Mouse (Mus musculus) stomach, embryonic 15.5 days (tissue): ENCODE measurements around the gene Lrrc4. TPM values are rescaled to one million over a fixed set of nuclear protein-coding genes. Genes with fewer than 3 reads are reported as not detected.

Experiments
- ATAC-seq: fragments of 200-750 bp; cut with Nextera tagmentation; 2 replicates; pipeline ENCODE4 v1.8.0; 2017; ENCODE audit warnings: low read depth, moderate number of reproducible peaks, moderate TSS enrichment; ENCODE audit not compliant: insufficient read depth, low FRiP score
- H3K27ac ChIP-seq: fragments of 300-500 bp; sonication (generic); 2 replicates; pipeline ENCODE4 v1.5.1; 2015; ENCODE audit warnings: mild to moderate bottlenecking, inconsistent platforms
- H3K27me3 ChIP-seq: fragments of 300-500 bp; sonication (generic); replicated peaks from 2 replicates; pipeline ENCODE4 v1.6.1; 2015; ENCODE audit warnings: inconsistent platforms
- H3K36me3 ChIP-seq: fragments of 300-500 bp; sonication (generic); 2 replicates; pipeline ENCODE4 v1.6.1; 2015; ENCODE audit warnings: inconsistent platforms
- H3K4me1 ChIP-seq: fragments of 300-500 bp; sonication (generic); 2 replicates; pipeline ENCODE4 v1.6.1; 2015; ENCODE audit warnings: inconsistent platforms
- H3K4me2 ChIP-seq: fragments of 300-500 bp; sonication (generic); 2 replicates; pipeline ENCODE4 v1.6.1; 2015; ENCODE audit warnings: mild to moderate bottlenecking, inconsistent platforms
- H3K4me3 ChIP-seq: fragments of 300-500 bp; sonication (generic); replicated peaks from 2 replicates; pipeline ENCODE4 v1.5.1; 2015; ENCODE audit warnings: inconsistent platforms
- H3K9ac ChIP-seq: fragments of 300-500 bp; sonication (generic); 2 replicates; pipeline ENCODE4 v1.6.1; 2015; ENCODE audit warnings: inconsistent platforms
- H3K9me3 ChIP-seq: fragments of 300-500 bp; sonication (generic); 2 replicates; pipeline ENCODE4 v1.6.1; 2016; ENCODE audit warnings: inconsistent platforms
- WGBS: fragments of 180-500 bp; shearing (Covaris S2); methylation state at CpG from one replicate; pipeline ENCODE4 v1.1.7; 2015; 5-methylcytosine and 5-hydroxymethylcytosine counted together
- polyA plus RNA-seq: library from polyadenylated mRNA; unstranded; fragments of >200 nt; fragmentation: Nextera tagmentation; extraction: Ambion mirVana; gene quantifications from 2 replicates; pipeline ENCODE4 v1.2.1, GENCODE M21; 2015

Lrrc4 gene
- polyA plus RNA-seq, 1 experiment from 2014 or later: 0.41 TPM

- H3K4me2 ChIP-seq: no peak overlapping the region
- peaks cover 3% of the 10 kb centered on the region for H3K4me1 ChIP-seq
- H3K4me3 ChIP-seq: no peak overlapping the region
- no peaks in the 10 kb centered on the region for H3K9me3 ChIP-seq
- WGBS: 44% methylated on average over 3 of the region's 3 CpGs
- no peak overlapping the region for H3K9ac ChIP-seq
- H3K27ac ChIP-seq: no peak overlapping the region
- no peaks in the 10 kb centered on the region for H3K36me3 ChIP-seq
- no peaks in the 10 kb centered on the region for H3K27me3 ChIP-seq
- ATAC-seq: no peak
Observed at GRCm38 (mm10) chr6:28853164-28853563, 21.6 kb upstream of the Lrrc4 start.

GRCm38 (mm10) chr6:28852342-28852741, 20.8 kb upstream of the Lrrc4 start:
- no peak overlapping the region for H3K4me3 ChIP-seq
- no peaks in the 10 kb centered on the region for H3K27me3 ChIP-seq
- no peak for ATAC-seq
- H3K4me1 ChIP-seq: peaks cover 3% of the 10 kb centered on the region
- WGBS: 81% methylated on average over 7 of the region's 7 CpGs
- no peaks in the 10 kb centered on the region for H3K36me3 ChIP-seq
- no peak overlapping the region for H3K27ac ChIP-seq
- no peak overlapping the region for H3K9ac ChIP-seq
- H3K9me3 ChIP-seq: no peaks in the 10 kb centered on the region
- H3K4me2 ChIP-seq: no peak overlapping the region

GRCm38 (mm10) chr6:28850326-28850900, 18.9 kb upstream of the Lrrc4 start:
- Histone ChIP-seq H3K9ac (no peak overlapping the region), H3K4me1 (no peaks in the 10 kb centered on the region; the same call in 1 of the 2 replicates), H3K9me3 (no peaks in the 10 kb centered on the region), H3K4me3 (no peak overlapping the region), H3K4me2 (no peak overlapping the region), H3K27ac (no peak overlapping the region), H3K27me3 (no peaks in the 10 kb centered on the region), H3K36me3 (no peaks in the 10 kb centered on the region)
- ATAC-seq: no peak
- 71% methylated on average over 9 of the region's 9 CpGs for WGBS

GRCm38 (mm10) chr6:28849317-28849716, 17.8 kb upstream of the Lrrc4 start:
- H3K4me1 ChIP-seq: no peaks in the 10 kb centered on the region
- no peaks in the 10 kb centered on the region for H3K9me3 ChIP-seq
- no peak overlapping the region for H3K9ac ChIP-seq
- H3K27me3 ChIP-seq: no peaks in the 10 kb centered on the region
- H3K4me3 ChIP-seq: no peak overlapping the region
- H3K27ac ChIP-seq: no peak overlapping the region
- no peak for ATAC-seq
- WGBS: 53% methylated on average over 3 of the region's 3 CpGs
- H3K36me3 ChIP-seq: no peaks in the 10 kb centered on the region
- no peak overlapping the region for H3K4me2 ChIP-seq

- WGBS: 75% methylated on average over 9 of the region's 9 CpGs
- Histone ChIP-seq H3K4me2 (no peak overlapping the region), H3K4me1 (no peaks in the 10 kb centered on the region), H3K27ac (no peak overlapping the region), H3K27me3 (no peaks in the 10 kb centered on the region), H3K36me3 (no peaks in the 10 kb centered on the region), H3K4me3 (no peak overlapping the region), H3K9me3 (no peaks in the 10 kb centered on the region), H3K9ac (no peak overlapping the region)
- ATAC-seq: no peak
Observed at GRCm38 (mm10) chr6:28848891-28849290, 17.3 kb upstream of the Lrrc4 start.

GRCm38 (mm10) chr6:28848285-28848794, 16.8 kb upstream of the Lrrc4 start:
- Histone ChIP-seq H3K9me3 (no peaks in the 10 kb centered on the region), H3K4me2 (no peak overlapping the region), H3K4me1 (no peaks in the 10 kb centered on the region), H3K9ac (no peak overlapping the region), H3K36me3 (no peaks in the 10 kb centered on the region), H3K27me3 (no peaks in the 10 kb centered on the region), H3K27ac (no peak overlapping the region), H3K4me3 (no peak overlapping the region)
- 71% methylated on average over 6 of the region's 6 CpGs for WGBS
- ATAC-seq: no peak

GRCm38 (mm10) chr6:28847616-28848015, 16.1 kb upstream of the Lrrc4 start:
- Histone ChIP-seq H3K9ac (no peak overlapping the region), H3K4me1 (no peaks in the 10 kb centered on the region), H3K9me3 (no peaks in the 10 kb centered on the region), H3K36me3 (no peaks in the 10 kb centered on the region), H3K27ac (no peak overlapping the region), H3K4me2 (no peak overlapping the region), H3K27me3 (no peaks in the 10 kb centered on the region), H3K4me3 (no peak overlapping the region)
- WGBS: 61% methylated on average over 6 of the region's 6 CpGs
- no peak for ATAC-seq

- H3K27ac ChIP-seq: no peak overlapping the region
- H3K4me1 ChIP-seq: no peaks in the 10 kb centered on the region
- H3K36me3 ChIP-seq: no peaks in the 10 kb centered on the region
- 57% methylated on average over 4 of the region's 4 CpGs for WGBS
- H3K4me2 ChIP-seq: no peak overlapping the region
- no peak for ATAC-seq
- no peaks in the 10 kb centered on the region for H3K27me3 ChIP-seq
- H3K9ac ChIP-seq: no peak overlapping the region
- H3K9me3 ChIP-seq: no peaks in the 10 kb centered on the region
- H3K4me3 ChIP-seq: no peak overlapping the region
Observed at GRCm38 (mm10) chr6:28845610-28846009, 14.1 kb upstream of the Lrrc4 start.

- no peaks in the 10 kb centered on the region for H3K9me3 ChIP-seq
- WGBS: 74% methylated on average over 4 of the region's 4 CpGs
- no peak for ATAC-seq
- no peak overlapping the region for H3K4me2 ChIP-seq
- H3K36me3 ChIP-seq: no peaks in the 10 kb centered on the region
- H3K27ac ChIP-seq: no peak overlapping the region
- H3K4me3 ChIP-seq: no peak overlapping the region
- no peak overlapping the region for H3K9ac ChIP-seq
- H3K27me3 ChIP-seq: no peaks in the 10 kb centered on the region
- no peaks in the 10 kb centered on the region for H3K4me1 ChIP-seq
Observed at GRCm38 (mm10) chr6:28842375-28843276, 11.1 kb upstream of the Lrrc4 start.

- ATAC-seq: no peak
- no peaks in the 10 kb centered on the region for H3K4me1 ChIP-seq
- H3K4me3 ChIP-seq: no peak overlapping the region
- H3K36me3 ChIP-seq: no peaks in the 10 kb centered on the region
- 79% methylated on average over 3 of the region's 3 CpGs for WGBS
- H3K9ac ChIP-seq: no peak overlapping the region
- H3K4me2 ChIP-seq: no peak overlapping the region
- H3K27me3 ChIP-seq: no peaks in the 10 kb centered on the region
- no peaks in the 10 kb centered on the region for H3K9me3 ChIP-seq
- H3K27ac ChIP-seq: no peak overlapping the region
Observed at GRCm38 (mm10) chr6:28841569-28841968, 10.0 kb upstream of the Lrrc4 start.

GRCm38 (mm10) chr6:28836600-28836999, 5.1 kb upstream of the Lrrc4 start:
- no peaks in the 10 kb centered on the region; the same call in 1 of the 2 replicates for H3K27me3 ChIP-seq
- peaks cover 13% of the 10 kb centered on the region for H3K4me1 ChIP-seq
- no peaks in the 10 kb centered on the region for H3K9me3 ChIP-seq
- no peak for ATAC-seq
- no peak overlapping the region for H3K4me3 ChIP-seq
- H3K4me2 ChIP-seq: no peak overlapping the region
- H3K36me3 ChIP-seq: no peaks in the 10 kb centered on the region
- H3K27ac ChIP-seq: no peak overlapping the region
- H3K9ac ChIP-seq: no peak overlapping the region

- ATAC-seq: no peak
- no peaks in the 10 kb centered on the region for H3K36me3 ChIP-seq
- no peaks in the 10 kb centered on the region for H3K9me3 ChIP-seq
Observed at GRCm38 (mm10) chr6:28834046-28834445, 2.5 kb upstream of the Lrrc4 start.

More at GRCm38 (mm10) chr6:28834046-28834445, 2.5 kb upstream of the Lrrc4 start:
- Histone ChIP-seq H3K4me2 (peak overlapping the region; percentile 100), H3K27me3 (peaks cover 8% of the 10 kb centered on the region), H3K27ac (no peak overlapping the region), H3K4me3 (no peak overlapping the region), H3K9ac (no peak overlapping the region), H3K4me1 (peaks cover 19% of the 10 kb centered on the region)
- WGBS: 73% methylated on average over 2 of the region's 2 CpGs
